ENCODE assay signal across 28 mouse cellular contexts in genomic region chr5:103799438-103799837, GRCm38 (mm10).
DNase-seq lines count a peak whose midpoint lies in the region; ATAC-seq and TF ChIP-seq lines count a peak whose summit lies in the region.
"Had no signal": no experiment of that assay in that cellular context is flagged by ENCODE, and none has a peak within 500 bp of the region (broad histone marks: within the 10 kb centered on the region; RNA-seq: fewer than 3 reads in every experiment).

No protein-coding gene starts in this region.

- ATAC-seq in embryonic facial prominence, embryonic 15.5 days (ENCODE audit: insufficient number of reproducible peaks, low FRiP score, low TSS enrichment, low read depth): 0 out of 2 replicates have a peak, but pooled peaks have one; percentile 45
- peak; percentile 70 for ATAC-seq in intestine, postnatal 0 days
- no peak for ATAC-seq in intestine, embryonic 15.5 days
- peak; percentile 19; the same call in 1 of the 2 replicates for ATAC-seq in megakaryocyte progenitor cell, adult 5-6 weeks (replicated peaks; ENCODE audit: poor library complexity)
- no peak for ATAC-seq in forebrain, embryonic 11.5 days (replicated peaks; ENCODE audit: low FRiP score)
- ATAC-seq: liver, embryonic 12.5 days; liver, postnatal 0 days; midbrain, embryonic 16.5 days had no signal

- no peak overlapping the region for H3K4me3 ChIP-seq in embryonic facial prominence, embryonic 15.5 days (replicated peaks)
- H3K4me3 ChIP-seq in embryonic facial prominence, embryonic 10.5 days: no peak overlapping the region
- no peak overlapping the region for H3K4me3 ChIP-seq in intestine, postnatal 0 days (ENCODE audit: low read depth, low read length)
- H3K4me3 ChIP-seq in intestine, embryonic 15.5 days (replicated peaks): no peak overlapping the region
- no peak overlapping the region for H3K4me3 ChIP-seq in forebrain, embryonic 11.5 days (ENCODE audit: low read depth, low read length)
- H3K4me3 ChIP-seq: embryonic facial prominence, embryonic 13.5 days; erythroblast, embryonic 14.5 days; forebrain, embryonic 12.5 days; liver, embryonic 12.5 days had no signal

- no peak for TF ChIP-seq CTCF in intestine, postnatal 0 days (IDR thresholded peaks at IDR 0.05; ENCODE audit: low read depth)

- H3K9ac ChIP-seq in embryonic facial prominence, embryonic 15.5 days: no peak overlapping the region
- H3K9ac ChIP-seq in intestine, postnatal 0 days (ENCODE audit: low read depth, low read length): no peak overlapping the region
- no peak overlapping the region for H3K9ac ChIP-seq in intestine, embryonic 15.5 days
- no peak overlapping the region for H3K9ac ChIP-seq in forebrain, embryonic 11.5 days (ENCODE audit: low read length)
- H3K9ac ChIP-seq: embryonic facial prominence, embryonic 13.5 days; forebrain, embryonic 12.5 days; hindbrain, embryonic 14.5 days; liver, embryonic 12.5 days; liver, postnatal 0 days had no signal

- no peaks in the 10 kb centered on the region for H3K9me3 ChIP-seq in embryonic facial prominence, embryonic 15.5 days (replicated peaks)
- no peaks in the 10 kb centered on the region for H3K9me3 ChIP-seq in embryonic facial prominence, embryonic 10.5 days
- H3K9me3 ChIP-seq in intestine, postnatal 0 days (ENCODE audit: control insufficient read depth): no peaks in the 10 kb centered on the region
- no peaks in the 10 kb centered on the region for H3K9me3 ChIP-seq in intestine, embryonic 15.5 days
- no peaks in the 10 kb centered on the region for H3K9me3 ChIP-seq in forebrain, embryonic 11.5 days (ENCODE audit: control insufficient read depth, low read length)
- H3K9me3 ChIP-seq: embryonic facial prominence, embryonic 13.5 days; forebrain, embryonic 12.5 days; G1E; liver, embryonic 12.5 days had no signal

- H3K4me1 ChIP-seq in embryonic facial prominence, embryonic 15.5 days: peaks cover 17% of the 10 kb centered on the region
- peaks cover 20% of the 10 kb centered on the region for H3K4me1 ChIP-seq in embryonic facial prominence, embryonic 10.5 days
- H3K4me1 ChIP-seq in intestine, postnatal 0 days (replicated peaks; ENCODE audit: control insufficient read depth, insufficient read depth, low read length): peaks cover 12% of the 10 kb centered on the region
- 0 out of 2 replicates have a peak, but pooled peaks cover 5% of the 10 kb centered on the region for H3K4me1 ChIP-seq in intestine, embryonic 15.5 days (replicated peaks)
- H3K4me1 ChIP-seq in forebrain, embryonic 11.5 days (replicated peaks; ENCODE audit: control insufficient read depth, insufficient read depth, low read length): 0 out of 2 replicates have a peak, but pooled peaks cover 4% of the 10 kb centered on the region

- H3K27ac ChIP-seq in embryonic facial prominence, embryonic 15.5 days (replicated peaks): no peak overlapping the region
- H3K27ac ChIP-seq in embryonic facial prominence, embryonic 10.5 days (replicated peaks): no peak overlapping the region
- no peak overlapping the region for H3K27ac ChIP-seq in intestine, postnatal 0 days (ENCODE audit: low read depth, low read length)
- no peak overlapping the region for H3K27ac ChIP-seq in intestine, embryonic 15.5 days
- H3K27ac ChIP-seq in forebrain, embryonic 11.5 days (ENCODE audit: low read depth, low read length): no peak overlapping the region
- H3K27ac ChIP-seq: embryonic facial prominence, embryonic 13.5 days; forebrain, embryonic 12.5 days; hindbrain, embryonic 14.5 days; liver, embryonic 12.5 days had no signal

- no peaks in the 10 kb centered on the region for H3K36me3 ChIP-seq in embryonic facial prominence, embryonic 15.5 days
- no peaks in the 10 kb centered on the region for H3K36me3 ChIP-seq in embryonic facial prominence, embryonic 10.5 days (replicated peaks)
- 0 out of 2 replicates have a peak, but pooled peaks cover 7% of the 10 kb centered on the region for H3K36me3 ChIP-seq in intestine, postnatal 0 days (ENCODE audit: control insufficient read depth, insufficient read depth)
- no peaks in the 10 kb centered on the region for H3K36me3 ChIP-seq in intestine, embryonic 15.5 days
- no peaks in the 10 kb centered on the region for H3K36me3 ChIP-seq in forebrain, embryonic 11.5 days (ENCODE audit: control insufficient read depth, insufficient read depth, low read length)
- H3K36me3 ChIP-seq: embryonic facial prominence, embryonic 13.5 days; forebrain, embryonic 12.5 days had no signal

- no peak overlapping the region for H3K4me2 ChIP-seq in embryonic facial prominence, embryonic 15.5 days (replicated peaks)
- H3K4me2 ChIP-seq in intestine, postnatal 0 days (replicated peaks; ENCODE audit: low read depth): no peak overlapping the region
- no peak overlapping the region for H3K4me2 ChIP-seq in intestine, embryonic 15.5 days (replicated peaks)
- H3K4me2 ChIP-seq in forebrain, embryonic 11.5 days (ENCODE audit: low read depth, low read length, severe bottlenecking): no peak overlapping the region
- H3K4me2 ChIP-seq: embryonic facial prominence, embryonic 13.5 days; forebrain, embryonic 12.5 days; hindbrain, embryonic 14.5 days; liver, embryonic 12.5 days; midbrain, embryonic 11.5 days had no signal

- no peaks in the 10 kb centered on the region for H3K27me3 ChIP-seq in embryonic facial prominence, embryonic 15.5 days
- no peaks in the 10 kb centered on the region for H3K27me3 ChIP-seq in embryonic facial prominence, embryonic 10.5 days (replicated peaks; ENCODE audit: low read depth, poor library complexity, severe bottlenecking)
- no peaks in the 10 kb centered on the region for H3K27me3 ChIP-seq in intestine, postnatal 0 days (replicated peaks; ENCODE audit: control insufficient read depth, insufficient read depth, low read length)
- H3K27me3 ChIP-seq in intestine, embryonic 15.5 days (replicated peaks): no peaks in the 10 kb centered on the region
- H3K27me3 ChIP-seq in forebrain, embryonic 11.5 days (ENCODE audit: control insufficient read depth, insufficient read depth, low read length): no peaks in the 10 kb centered on the region
- H3K27me3 ChIP-seq: embryonic facial prominence, embryonic 13.5 days; liver, embryonic 12.5 days had no signal

- WGBS in embryonic facial prominence, embryonic 15.5 days: 68% methylated on average over 3 of the region's 3 CpGs
- whole genome bisulfite sequencing in embryonic facial prominence, embryonic 10.5 days: 77% methylated on average over 3 of the region's 3 CpGs
- 55% methylated on average over 3 of the region's 3 CpGs for WGBS in intestine, postnatal 0 days
- WGBS in intestine, embryonic 15.5 days: 77% methylated on average over 3 of the region's 3 CpGs
- 86% methylated on average over 3 of the region's 3 CpGs for WGBS in forebrain, embryonic 11.5 days

- DNase-seq in embryonic facial prominence, embryonic 10.5 days (ENCODE audit: low spot score): no peak
- DNase-seq in lung, postnatal 4 days: peak; percentile 32 to 54
- DNase-seq in lung, postnatal 36 days: no peak
- DNase-seq in forebrain, embryonic 11.5 days (ENCODE audit: low spot score): no peak
- DNase-seq: adrenal gland, adult 8-10 months; cerebellum, adult 9-10 months; cerebellum, postnatal 36 days; embryo, embryonic 11 days; gastrocnemius, postnatal 14 days; heart, postnatal 36 days; kidney, adult 18-20 months; layer of hippocampus, postnatal 36 days; left cerebral cortex, postnatal 4 days; liver, postnatal 0 days; right cerebral cortex, postnatal 25 days; thymus, postnatal 14 days had no signal

Comparison
In these comparisons a context has a peak if more than half of its experiments do, and no peak if none do; other contexts are left out.
1. ATAC-seq: peak in embryonic facial prominence, embryonic 15.5 days (single experiment), intestine, postnatal 0 days (single experiment) and megakaryocyte progenitor cell, adult 5-6 weeks (single experiment); none in intestine, embryonic 15.5 days (single experiment) and forebrain, embryonic 11.5 days (single experiment).
2. DNase-seq: peak in lung, postnatal 4 days (2 of 2); none in embryonic facial prominence, embryonic 10.5 days (single experiment), lung, postnatal 36 days (single experiment) and forebrain, embryonic 11.5 days (single experiment).